Mouse (Mus musculus): ENCODE measurements around the gene Klhl41. TPM values are rescaled to one million over a fixed set of nuclear protein-coding genes. Genes with fewer than 3 reads are reported as not detected.
"Not testable (repeated sequence)": the region's sequence is repeated elsewhere in the genome, so short reads cannot be mapped to it uniquely, and the experiment has no call there.

Klhl41 gene
- 0.13 and 0.16 TPM in 2 replicates for polyA plus RNA-seq (2012; rRNA removed)

GRCm38 (mm10) chr2:69669853-69670252 is at the start of gene Klhl41:
Gene Klhl41, plus strand, starts transcription at chr2:69670120.
- TF ChIP-seq POLR2A (IDR thresholded peaks at IDR 0.05; ENCODE audit: borderline replicate concordance, insufficient read depth, low read length) = no peak
- no peak for TF ChIP-seq CTCF (IDR thresholded peaks at IDR 0.05; ENCODE audit: borderline replicate concordance, insufficient read depth, low read depth, low read length)
- H3K4me3 ChIP-seq (replicated peaks; ENCODE audit: insufficient read depth, low read depth, low read length) = no peak within 1 kb of the TSS
- 85% methylated on average over 9 of the region's 9 CpGs for WGBS
- H3K27ac ChIP-seq (ENCODE audit: insufficient read depth, low read length) = no peak within 1 kb of the TSS
- no peaks in the 10 kb centered on the region for H3K27me3 ChIP-seq (ENCODE audit: control insufficient read depth, insufficient read depth, low read length)
- H3K4me1 ChIP-seq (ENCODE audit: control insufficient read depth, insufficient read depth, low read length) = no peaks in the 10 kb centered on the region
- DNase-seq = no peak

- 75% methylated on average over 17 of the region's 17 CpGs for WGBS
- DNase-seq = no peak
- TF ChIP-seq CTCF (IDR thresholded peaks at IDR 0.05; ENCODE audit: borderline replicate concordance, insufficient read depth, low read depth, low read length) (no peak), POLR2A (IDR thresholded peaks at IDR 0.05; ENCODE audit: borderline replicate concordance, insufficient read depth, low read length) (no peak)
- H3K27me3 ChIP-seq (ENCODE audit: control insufficient read depth, insufficient read depth, low read length) = no peaks in the 10 kb centered on the region; the same call in 1 of the 2 replicates
- no peaks in the 10 kb centered on the region for H3K4me1 ChIP-seq (ENCODE audit: control insufficient read depth, insufficient read depth, low read length)
- no peak overlapping the region for H3K27ac ChIP-seq (ENCODE audit: insufficient read depth, low read length)
- no peak overlapping the region for H3K4me3 ChIP-seq (replicated peaks; ENCODE audit: insufficient read depth, low read depth, low read length)
Observed at GRCm38 (mm10) chr2:69629215-69629614, 40.7 kb upstream of the Klhl41 start.

GRCm38 (mm10) chr2:69629914-69630313 is 40.0 kb upstream of the Klhl41 start:
- TF ChIP-seq POLR2A (IDR thresholded peaks at IDR 0.05; ENCODE audit: borderline replicate concordance, insufficient read depth, low read length) (no peak), CTCF (IDR thresholded peaks at IDR 0.05; ENCODE audit: borderline replicate concordance, insufficient read depth, low read depth, low read length) (no peak)
- no peak overlapping the region for H3K4me3 ChIP-seq (replicated peaks; ENCODE audit: insufficient read depth, low read depth, low read length)
- no peak overlapping the region for H3K27ac ChIP-seq (ENCODE audit: insufficient read depth, low read length)
- 89% methylated on average over 6 of the region's 6 CpGs for WGBS
- no peaks in the 10 kb centered on the region; the same call in 1 of the 2 replicates for H3K27me3 ChIP-seq (ENCODE audit: control insufficient read depth, insufficient read depth, low read length)
- no peak for DNase-seq
- no peaks in the 10 kb centered on the region for H3K4me1 ChIP-seq (ENCODE audit: control insufficient read depth, insufficient read depth, low read length)

GRCm38 (mm10) chr2:69630792-69631191 is 39.1 kb upstream of the Klhl41 start:
- DNase-seq = no peak
- H3K4me3 ChIP-seq (replicated peaks; ENCODE audit: insufficient read depth, low read depth, low read length) = no peak overlapping the region
- 96% methylated on average over 5 of the region's 5 CpGs for WGBS
- H3K27ac ChIP-seq (ENCODE audit: insufficient read depth, low read length) = no peak overlapping the region
- TF ChIP-seq CTCF (IDR thresholded peaks at IDR 0.05; ENCODE audit: borderline replicate concordance, insufficient read depth, low read depth, low read length) (no peak), POLR2A (IDR thresholded peaks at IDR 0.05; ENCODE audit: borderline replicate concordance, insufficient read depth, low read length) (no peak)
- H3K4me1 ChIP-seq (ENCODE audit: control insufficient read depth, insufficient read depth, low read length) = no peaks in the 10 kb centered on the region
- H3K27me3 ChIP-seq (ENCODE audit: control insufficient read depth, insufficient read depth, low read length) = no peaks in the 10 kb centered on the region; the same call in 1 of the 2 replicates

GRCm38 (mm10) chr2:69631449-69631848 is 38.5 kb upstream of the Klhl41 start:
- no peak overlapping the region for H3K4me3 ChIP-seq (replicated peaks; ENCODE audit: insufficient read depth, low read depth, low read length)
- H3K27me3 ChIP-seq (ENCODE audit: control insufficient read depth, insufficient read depth, low read length) = no peaks in the 10 kb centered on the region; the same call in 1 of the 2 replicates
- TF ChIP-seq POLR2A (IDR thresholded peaks at IDR 0.05; ENCODE audit: borderline replicate concordance, insufficient read depth, low read length) (no peak), CTCF (IDR thresholded peaks at IDR 0.05; ENCODE audit: borderline replicate concordance, insufficient read depth, low read depth, low read length) (peak; percentile 18; the same call in 1 of the 2 replicates)
- H3K27ac ChIP-seq (ENCODE audit: insufficient read depth, low read length) = no peak overlapping the region
- no peak for DNase-seq
- no peaks in the 10 kb centered on the region for H3K4me1 ChIP-seq (ENCODE audit: control insufficient read depth, insufficient read depth, low read length)
- WGBS = 90% methylated on average over 2 of the region's 2 CpGs

- Histone ChIP-seq H3K4me3 (replicated peaks; ENCODE audit: insufficient read depth, low read depth, low read length) (no peak overlapping the region), H3K27me3 (ENCODE audit: control insufficient read depth, insufficient read depth, low read length) (no peaks in the 10 kb centered on the region; the same call in 1 of the 2 replicates), H3K4me1 (ENCODE audit: control insufficient read depth, insufficient read depth, low read length) (no peaks in the 10 kb centered on the region), H3K27ac (ENCODE audit: insufficient read depth, low read length) (no peak overlapping the region)
- peak; percentile 26 to 38 for DNase-seq
- TF ChIP-seq CTCF (IDR thresholded peaks at IDR 0.05; ENCODE audit: borderline replicate concordance, insufficient read depth, low read depth, low read length) (peak; percentile 70), POLR2A (IDR thresholded peaks at IDR 0.05; ENCODE audit: borderline replicate concordance, insufficient read depth, low read length) (no peak)
- 8% methylated on average over 11 of the region's 11 CpGs for WGBS
Observed at GRCm38 (mm10) chr2:69635064-69635701, 34.7 kb upstream of the Klhl41 start.

- no peaks in the 10 kb centered on the region; the same call in 1 of the 2 replicates for H3K27me3 ChIP-seq (ENCODE audit: control insufficient read depth, insufficient read depth, low read length)
- no peak overlapping the region for H3K4me3 ChIP-seq (replicated peaks; ENCODE audit: insufficient read depth, low read depth, low read length)
- no peak overlapping the region for H3K27ac ChIP-seq (ENCODE audit: insufficient read depth, low read length)
- 63% methylated on average over 6 of the region's 6 CpGs for WGBS
- DNase-seq = peak; percentile 21 to 29
- TF ChIP-seq CTCF (IDR thresholded peaks at IDR 0.05; ENCODE audit: borderline replicate concordance, insufficient read depth, low read depth, low read length) (peak; percentile 30; the same call in 1 of the 2 replicates), POLR2A (IDR thresholded peaks at IDR 0.05; ENCODE audit: borderline replicate concordance, insufficient read depth, low read length) (no peak)
- H3K4me1 ChIP-seq (ENCODE audit: control insufficient read depth, insufficient read depth, low read length) = no peaks in the 10 kb centered on the region
Observed at GRCm38 (mm10) chr2:69635807-69636206, 34.1 kb upstream of the Klhl41 start.

- not testable (repeated sequence) for H3K27ac ChIP-seq (ENCODE audit: insufficient read depth, low read length); H3K4me1 ChIP-seq (ENCODE audit: control insufficient read depth, insufficient read depth, low read length); H3K4me3 ChIP-seq (replicated peaks; ENCODE audit: insufficient read depth, low read depth, low read length); DNase-seq; H3K27me3 ChIP-seq (ENCODE audit: control insufficient read depth, insufficient read depth, low read length)
- 72% methylated on average over 7 of the region's 7 CpGs for WGBS
Observed at GRCm38 (mm10) chr2:69637989-69638388, 31.9 kb upstream of the Klhl41 start.

All from cerebellum, adult 2 months (tissue).